Mouse (Mus musculus): Measurements from ENCODE around the gene Rpl36a-ps1. TPM values are rescaled to one million over a fixed set of nuclear protein-coding genes. Genes with fewer than 3 reads are reported as not detected.

Gene Rpl36a-ps1
- polyA plus RNA-seq, 1 experiment from 2014 or later = not detected

DNA sequence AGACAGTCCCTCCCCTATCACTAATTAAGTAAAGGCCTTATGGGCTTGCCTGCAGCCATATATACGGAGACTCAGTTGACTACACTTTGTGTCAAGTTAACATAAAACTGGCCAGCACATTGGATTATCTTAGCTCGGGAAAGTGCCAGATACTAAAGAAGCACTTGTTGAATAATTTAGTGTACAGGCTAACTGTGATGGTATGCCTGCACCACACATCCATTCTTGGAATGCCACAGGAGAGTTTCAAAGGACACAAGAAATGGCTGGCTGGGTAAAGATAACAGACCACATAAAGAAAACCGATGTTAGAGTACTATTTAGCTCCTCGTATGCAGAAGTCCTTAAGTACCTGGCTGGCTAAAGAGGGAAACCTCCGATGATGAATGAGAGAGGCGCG lies 24.6 kb upstream of the Rpl36a-ps1 start:
- H3K27me3 ChIP-seq = no peaks in the 10 kb centered on the region
- H3K36me3 ChIP-seq = no peaks in the 10 kb centered on the region
- no peaks in the 10 kb centered on the region for H3K4me1 ChIP-seq (replicated peaks)
- no peaks in the 10 kb centered on the region for H3K9me3 ChIP-seq
- no peak overlapping the region for H3K4me2 ChIP-seq
- no peak overlapping the region for H3K9ac ChIP-seq
- 84% methylated on average over 7 of the region's 7 CpGs for WGBS
- no peak overlapping the region for H3K27ac ChIP-seq (replicated peaks)
- no peak for ATAC-seq (ENCODE audit: low FRiP score, low read depth)
- no peak overlapping the region for H3K4me3 ChIP-seq

DNA sequence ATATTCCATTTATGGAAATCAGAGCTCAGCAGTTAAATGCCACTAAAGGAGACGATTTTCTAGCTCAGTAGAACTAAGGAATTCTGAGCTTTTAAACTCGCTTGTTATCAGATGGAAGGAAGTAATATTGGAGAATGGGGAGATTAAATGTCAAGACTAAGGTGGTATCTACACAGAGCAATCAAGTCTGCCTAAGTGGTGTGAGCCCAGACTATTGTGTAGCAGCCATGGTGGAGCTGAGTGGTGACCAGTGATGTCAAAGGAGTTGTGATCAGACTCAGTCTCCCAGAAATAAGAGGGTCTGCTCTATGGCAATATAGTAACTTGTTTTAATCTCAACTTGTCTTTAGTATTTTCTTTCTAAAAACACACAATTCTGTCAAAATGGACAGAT lies 16.8 kb upstream of the Rpl36a-ps1 start:
- 73% methylated on average over 2 of the region's 2 CpGs for WGBS
- ATAC-seq (ENCODE audit: low FRiP score, low read depth) = no peak
- no peak overlapping the region for H3K4me2 ChIP-seq
- no peak overlapping the region for H3K4me3 ChIP-seq
- H3K27me3 ChIP-seq = no peaks in the 10 kb centered on the region
- H3K36me3 ChIP-seq = no peaks in the 10 kb centered on the region
- H3K4me1 ChIP-seq (replicated peaks) = no peaks in the 10 kb centered on the region
- H3K9ac ChIP-seq = no peak overlapping the region
- no peak overlapping the region for H3K27ac ChIP-seq (replicated peaks)
- H3K9me3 ChIP-seq = no peaks in the 10 kb centered on the region

DNA sequence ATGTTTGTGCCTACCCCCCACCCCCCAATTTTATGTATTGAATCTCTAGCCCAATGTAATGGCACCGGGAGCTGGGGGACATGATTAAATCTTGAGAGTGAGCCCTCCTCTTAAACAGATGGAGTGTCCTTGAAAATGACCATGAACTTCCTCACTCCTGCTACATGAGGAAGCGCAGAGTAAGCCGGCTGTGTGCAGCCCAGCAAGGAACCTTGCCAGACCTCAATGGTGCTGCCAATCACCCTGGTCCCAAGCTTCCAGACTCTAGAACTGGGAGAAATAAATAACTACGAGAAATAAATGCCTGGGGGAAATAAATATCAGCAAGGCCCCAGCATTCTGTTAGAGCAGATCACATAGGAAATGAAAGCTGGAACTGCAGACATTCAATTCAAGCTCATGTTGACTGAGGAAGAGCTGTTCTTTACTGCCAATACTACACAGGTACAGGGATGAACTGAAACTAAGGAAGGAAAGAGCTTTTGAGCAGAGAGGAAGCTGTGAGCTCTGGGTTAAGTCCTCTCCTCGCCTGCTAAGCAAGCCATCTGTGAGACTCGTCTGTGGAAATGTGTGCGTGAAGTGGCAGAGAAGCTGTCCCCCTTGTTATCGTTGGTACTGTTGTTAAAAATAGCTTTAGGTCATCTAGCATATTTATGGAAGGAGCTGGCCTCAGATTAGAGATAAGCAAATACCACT lies 16.3 kb upstream of the Rpl36a-ps1 start:
- WGBS = 63% methylated on average over 8 of the region's 8 CpGs
- Histone ChIP-seq H3K27me3 (no peaks in the 10 kb centered on the region), H3K4me1 (replicated peaks) (no peaks in the 10 kb centered on the region), H3K9ac (no peak overlapping the region), H3K4me2 (no peak overlapping the region), H3K27ac (replicated peaks) (no peak overlapping the region), H3K36me3 (no peaks in the 10 kb centered on the region), H3K9me3 (no peaks in the 10 kb centered on the region), H3K4me3 (no peak overlapping the region)
- no peak for ATAC-seq (ENCODE audit: low FRiP score, low read depth)

- ATAC-seq (ENCODE audit: low FRiP score, low read depth) = no peak
- WGBS = 87% methylated on average over 2 of the region's 2 CpGs
- Histone ChIP-seq H3K4me1 (replicated peaks) (no peaks in the 10 kb centered on the region), H3K27ac (replicated peaks) (no peak overlapping the region), H3K9ac (no peak overlapping the region), H3K4me3 (no peak overlapping the region), H3K4me2 (no peak overlapping the region), H3K36me3 (no peaks in the 10 kb centered on the region), H3K9me3 (0 out of 2 replicates have a peak, but pooled peaks cover 4% of the 10 kb centered on the region), H3K27me3 (no peaks in the 10 kb centered on the region)
Measured at GRCm38 (mm10) chr14:98992482-98992881, 1.6 kb downstream of the Rpl36a-ps1 start.

DNA sequence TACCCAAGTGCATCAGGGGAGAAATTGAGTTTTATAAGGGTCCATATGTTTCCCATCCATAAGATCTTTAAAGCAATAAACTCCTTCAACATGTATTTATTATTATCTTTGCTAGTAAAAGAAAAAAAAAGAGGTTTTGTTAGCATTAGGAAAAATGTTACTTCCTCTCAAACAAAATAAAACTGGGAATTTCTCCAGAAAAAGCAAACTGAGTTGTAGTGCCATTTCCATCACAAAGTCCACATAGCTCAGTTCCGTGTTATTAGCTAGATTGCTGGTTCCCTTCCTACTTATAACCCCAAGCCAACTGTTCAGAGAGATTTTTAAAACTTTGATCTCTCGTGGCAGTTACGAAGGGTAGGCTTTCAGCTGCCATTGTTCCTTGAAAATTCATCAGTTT lies 3.5 kb downstream of the Rpl36a-ps1 start:
- Histone ChIP-seq H3K4me3 (no peak overlapping the region), H3K9me3 (no peaks in the 10 kb centered on the region), H3K36me3 (no peaks in the 10 kb centered on the region), H3K9ac (no peak overlapping the region), H3K27me3 (no peaks in the 10 kb centered on the region), H3K27ac (replicated peaks) (no peak overlapping the region), H3K4me2 (no peak overlapping the region), H3K4me1 (replicated peaks) (no peaks in the 10 kb centered on the region)
- ATAC-seq (ENCODE audit: low FRiP score, low read depth) = no peak
- 77% methylated on average over 3 of the region's 3 CpGs for WGBS

DNA sequence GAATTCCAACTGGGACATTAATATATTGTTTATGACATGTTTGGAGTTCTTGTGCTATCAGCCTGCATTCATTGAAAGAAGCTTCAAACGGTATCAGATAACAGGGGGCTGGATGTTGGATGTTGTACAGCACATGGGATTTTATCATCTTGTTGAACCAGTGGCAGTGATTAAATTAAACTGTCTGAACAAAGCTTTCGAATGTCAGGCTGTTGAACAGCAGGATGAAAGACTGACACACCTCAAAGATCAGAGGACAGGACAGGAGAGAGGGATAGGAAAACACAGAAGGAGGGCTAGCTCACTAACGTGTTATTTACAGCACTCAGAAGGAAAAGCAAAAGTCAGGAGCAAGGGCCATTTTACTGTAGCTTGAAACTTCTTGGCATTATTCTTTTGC lies 4.3 kb downstream of the Rpl36a-ps1 start:
- H3K27me3 ChIP-seq = no peaks in the 10 kb centered on the region
- no peaks in the 10 kb centered on the region for H3K36me3 ChIP-seq
- no peaks in the 10 kb centered on the region for H3K4me1 ChIP-seq (replicated peaks)
- 48% methylated on average over 3 of the region's 3 CpGs for WGBS
- no peaks in the 10 kb centered on the region for H3K9me3 ChIP-seq
- H3K4me2 ChIP-seq = no peak overlapping the region
- no peak overlapping the region for H3K27ac ChIP-seq (replicated peaks)
- H3K9ac ChIP-seq = no peak overlapping the region
- H3K4me3 ChIP-seq = no peak overlapping the region
- no peak for ATAC-seq (ENCODE audit: low FRiP score, low read depth)

DNA sequence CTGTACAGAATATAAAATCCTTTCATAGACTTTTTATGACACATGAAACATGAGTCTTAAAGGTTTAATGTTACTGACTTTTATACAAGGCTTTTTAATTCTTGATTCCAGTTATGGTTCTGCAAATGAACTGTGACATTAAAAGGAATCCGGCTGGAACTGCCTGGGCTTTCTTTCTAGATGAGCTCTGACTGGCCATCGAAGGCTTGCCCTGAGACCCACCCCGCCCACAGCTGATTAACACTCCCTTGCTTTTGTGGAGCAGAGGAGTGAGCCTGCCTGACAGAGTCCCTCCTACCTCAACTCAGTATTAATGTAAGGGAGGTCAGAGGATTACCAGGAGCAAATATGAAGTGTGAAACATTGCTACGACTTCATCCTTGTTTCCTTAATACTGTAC lies 22.2 kb downstream of the Rpl36a-ps1 start:
- 32% methylated on average over 4 of the region's 4 CpGs for WGBS
- no peaks in the 10 kb centered on the region for H3K36me3 ChIP-seq
- no peaks in the 10 kb centered on the region for H3K4me1 ChIP-seq (replicated peaks)
- ATAC-seq (ENCODE audit: low FRiP score, low read depth) = no peak
- no peak overlapping the region for H3K4me3 ChIP-seq
- no peaks in the 10 kb centered on the region for H3K9me3 ChIP-seq
- no peak overlapping the region for H3K27ac ChIP-seq (replicated peaks)
- H3K9ac ChIP-seq = no peak overlapping the region
- H3K4me2 ChIP-seq = no peak overlapping the region
- no peaks in the 10 kb centered on the region for H3K27me3 ChIP-seq

GRCm38 (mm10) chr14:98958978-98959658 lies 35.0 kb downstream of the Rpl36a-ps1 start:
- Histone ChIP-seq H3K9me3 (no peaks in the 10 kb centered on the region), H3K4me2 (no peak overlapping the region), H3K4me1 (replicated peaks) (no peaks in the 10 kb centered on the region), H3K27me3 (no peaks in the 10 kb centered on the region), H3K27ac (replicated peaks) (no peak overlapping the region), H3K4me3 (no peak overlapping the region), H3K9ac (no peak overlapping the region), H3K36me3 (no peaks in the 10 kb centered on the region)
- ATAC-seq (ENCODE audit: low FRiP score, low read depth) = peak; percentile 68; the same call in 1 of the 2 replicates
- WGBS = 64% methylated on average over 17 of the region's 17 CpGs

GRCm38 (mm10) chr14:98956788-98957187 lies 37.3 kb downstream of the Rpl36a-ps1 start:
- H3K27me3 ChIP-seq = no peaks in the 10 kb centered on the region
- H3K9me3 ChIP-seq = no peaks in the 10 kb centered on the region
- no peak overlapping the region for H3K9ac ChIP-seq
- H3K4me2 ChIP-seq = no peak overlapping the region
- H3K36me3 ChIP-seq = no peaks in the 10 kb centered on the region
- H3K4me3 ChIP-seq = no peak overlapping the region
- H3K4me1 ChIP-seq (replicated peaks) = no peaks in the 10 kb centered on the region
- 93% methylated on average over 9 of the region's 9 CpGs for WGBS
- ATAC-seq (ENCODE audit: low FRiP score, low read depth) = no peak
- H3K27ac ChIP-seq (replicated peaks) = no peak overlapping the region

GRCm38 (mm10) chr14:98952441-98952840 lies 41.7 kb downstream of the Rpl36a-ps1 start:
- Histone ChIP-seq H3K36me3 (no peaks in the 10 kb centered on the region), H3K9ac (no peak overlapping the region), H3K27me3 (no peaks in the 10 kb centered on the region), H3K9me3 (no peaks in the 10 kb centered on the region), H3K27ac (replicated peaks) (no peak overlapping the region), H3K4me1 (replicated peaks) (no peaks in the 10 kb centered on the region), H3K4me3 (no peak overlapping the region), H3K4me2 (no peak overlapping the region)
- ATAC-seq (ENCODE audit: low FRiP score, low read depth) = no peak
- WGBS = 86% methylated on average over 7 of the region's 7 CpGs

- Histone ChIP-seq H3K36me3 (no peaks in the 10 kb centered on the region), H3K9me3 (no peaks in the 10 kb centered on the region), H3K27me3 (no peaks in the 10 kb centered on the region), H3K4me1 (replicated peaks) (no peaks in the 10 kb centered on the region), H3K9ac (no peak overlapping the region), H3K27ac (replicated peaks) (no peak overlapping the region), H3K4me2 (no peak overlapping the region), H3K4me3 (no peak overlapping the region)
- ATAC-seq (ENCODE audit: low FRiP score, low read depth) = no peak
- 42% methylated on average over 4 of the region's 4 CpGs for WGBS
Measured at GRCm38 (mm10) chr14:98951626-98952290, 42.4 kb downstream of the Rpl36a-ps1 start.

Measured in hindbrain, embryonic 15.5 days (tissue).